Mouse (Mus musculus) midbrain, embryonic 11.5 days (tissue): ENCODE data around the gene Lamc3. TPM values are rescaled to one million over a fixed set of nuclear protein-coding genes. Genes with fewer than 3 reads are reported as not detected.

ENCODE experiments used
- ATAC-seq: fragments of 200-750 bp; cut with Nextera tagmentation; 2 replicates; pipeline ENCODE4 v1.8.0; 2017; ENCODE audit warnings: moderate TSS enrichment, moderate library complexity; ENCODE audit not compliant: low FRiP score
- DNase-seq: peaks from one replicate; pipeline ENCODE4 v3.0.0; 2015; ENCODE audit warnings: low spot score; ENCODE audit errors: missing footprints
- H3K27ac ChIP-seq: fragments of 300-500 bp; sonication (generic); 2 replicates; pipeline ENCODE4 v1.5.1; 2014; ENCODE audit warnings: low read depth, low read length
- H3K27me3 ChIP-seq: fragments of 300-500 bp; sonication (generic); 2 replicates; pipeline ENCODE4 v1.6.1; 2014; ENCODE audit warnings: mild to moderate bottlenecking, low read length, moderate library complexity, mixed read lengths; ENCODE audit not compliant: control insufficient read depth, insufficient read depth
- H3K36me3 ChIP-seq: fragments of 300-500 bp; sonication (generic); 2 replicates; pipeline ENCODE4 v1.6.1; 2014; ENCODE audit warnings: mild to moderate bottlenecking, low read length, moderate library complexity, mixed read lengths; ENCODE audit not compliant: control insufficient read depth, insufficient read depth
- H3K4me1 ChIP-seq: fragments of 300-500 bp; sonication (generic); 2 replicates; pipeline ENCODE4 v1.6.1; 2014; ENCODE audit warnings: low read length; ENCODE audit not compliant: control insufficient read depth, insufficient read depth
- H3K4me2 ChIP-seq: fragments of 300-500 bp; sonication (generic); 2 replicates; pipeline ENCODE4 v1.6.1; 2014; ENCODE audit warnings: mild to moderate bottlenecking, moderate library complexity
- H3K4me3 ChIP-seq: fragments of 300-500 bp; sonication (generic); 2 replicates; pipeline ENCODE4 v1.5.1; 2014; ENCODE audit warnings: low read depth, low read length
- H3K9ac ChIP-seq: fragments of 300-500 bp; sonication (generic); 2 replicates; pipeline ENCODE4 v1.6.1; 2014; ENCODE audit warnings: low read length
- H3K9me3 ChIP-seq: fragments of 300-500 bp; sonication (generic); 2 replicates; pipeline ENCODE4 v1.6.1; 2016; ENCODE audit warnings: low read length; ENCODE audit not compliant: control insufficient read depth
- WGBS: fragments of 180-500 bp; shearing (Covaris S2); extraction: QIAGEN DNeasy Blood & Tissue Kit; methylation state at CpG from one replicate; pipeline ENCODE4 v1.1.7; 2014; 5-methylcytosine and 5-hydroxymethylcytosine counted together
- polyA plus RNA-seq: library from polyadenylated mRNA; unstranded; fragments of >200 nt; fragmentation: Nextera tagmentation; extraction: Ambion mirVana; gene quantifications from 2 replicates; pipeline ENCODE4 v1.2.1, GENCODE M21; 2014

Lamc3 gene
- polyA plus RNA-seq, 1 experiment from 2014 or later: 9.6 TPM

- Histone ChIP-seq H3K4me3 (no peak overlapping the region), H3K27me3 (peaks cover 3% of the 10 kb centered on the region), H3K9ac (no peak overlapping the region), H3K4me1 (peaks cover 11% of the 10 kb centered on the region), H3K36me3 (no peaks in the 10 kb centered on the region), H3K27ac (no peak overlapping the region), H3K9me3 (no peaks in the 10 kb centered on the region), H3K4me2 (no peak overlapping the region)
- ATAC-seq (no peak), DNase-seq (peak; percentile 79)
- WGBS: 93% methylated on average over 3 of the region's 3 CpGs
Observed at GRCm38 (mm10) chr2:31952725-31953124, 65.6 kb downstream of the Lamc3 start.

GRCm38 (mm10) chr2:31953687-31954086, 66.6 kb downstream of the Lamc3 start:
- no peak for DNase-seq
- H3K4me2 ChIP-seq: no peak overlapping the region
- no peaks in the 10 kb centered on the region for H3K36me3 ChIP-seq
- no peaks in the 10 kb centered on the region for H3K9me3 ChIP-seq
- H3K4me1 ChIP-seq: peaks cover 11% of the 10 kb centered on the region
- H3K27ac ChIP-seq: no peak overlapping the region
- 88% methylated on average over 8 of the region's 8 CpGs for WGBS
- H3K27me3 ChIP-seq: peaks cover 3% of the 10 kb centered on the region
- H3K4me3 ChIP-seq: no peak overlapping the region
- no peak for ATAC-seq
- H3K9ac ChIP-seq: no peak overlapping the region

GRCm38 (mm10) chr2:31954779-31955181, 67.7 kb downstream of the Lamc3 start:
- Histone ChIP-seq H3K9me3 (no peaks in the 10 kb centered on the region), H3K27ac (no peak overlapping the region), H3K36me3 (no peaks in the 10 kb centered on the region; the same call in 1 of the 2 replicates), H3K4me2 (no peak overlapping the region), H3K4me1 (peaks cover 11% of the 10 kb centered on the region), H3K27me3 (no peaks in the 10 kb centered on the region), H3K9ac (no peak overlapping the region), H3K4me3 (no peak overlapping the region)
- no peak for ATAC-seq
- WGBS: 88% methylated on average over 9 of the region's 9 CpGs
- peak; percentile 14 for DNase-seq

GRCm38 (mm10) chr2:31955686-31956085, 68.6 kb downstream of the Lamc3 start:
- DNase-seq (peak; percentile 44), ATAC-seq (no peak)
- no peak overlapping the region for H3K9ac ChIP-seq
- H3K27me3 ChIP-seq: no peaks in the 10 kb centered on the region
- no peak overlapping the region for H3K4me2 ChIP-seq
- 86% methylated on average over 5 of the region's 5 CpGs for WGBS
- H3K27ac ChIP-seq: no peak overlapping the region
- peaks cover 7% of the 10 kb centered on the region for H3K4me1 ChIP-seq
- no peaks in the 10 kb centered on the region for H3K9me3 ChIP-seq
- H3K36me3 ChIP-seq: no peaks in the 10 kb centered on the region; the same call in 1 of the 2 replicates
- H3K4me3 ChIP-seq: no peak overlapping the region

GRCm38 (mm10) chr2:31957211-31957610, 70.1 kb downstream of the Lamc3 start:
- Histone ChIP-seq H3K9me3 (no peaks in the 10 kb centered on the region), H3K9ac (no peak overlapping the region), H3K4me1 (no peaks in the 10 kb centered on the region), H3K4me2 (no peak overlapping the region), H3K36me3 (no peaks in the 10 kb centered on the region; the same call in 1 of the 2 replicates), H3K27ac (no peak overlapping the region), H3K4me3 (no peak overlapping the region), H3K27me3 (no peaks in the 10 kb centered on the region)
- ATAC-seq (no peak), DNase-seq (peak; percentile 33)
- WGBS: 88% methylated on average over 10 of the region's 10 CpGs

- no peak overlapping the region for H3K4me3 ChIP-seq
- DNase-seq (no peak), ATAC-seq (no peak)
- no peak overlapping the region for H3K9ac ChIP-seq
- no peaks in the 10 kb centered on the region for H3K27me3 ChIP-seq
- no peak overlapping the region for H3K4me2 ChIP-seq
- 93% methylated on average over 8 of the region's 8 CpGs for WGBS
- no peak overlapping the region for H3K27ac ChIP-seq
- H3K4me1 ChIP-seq: no peaks in the 10 kb centered on the region
- no peaks in the 10 kb centered on the region for H3K9me3 ChIP-seq
- H3K36me3 ChIP-seq: no peaks in the 10 kb centered on the region; the same call in none of the 2 replicates
Observed at GRCm38 (mm10) chr2:31960986-31961385, 73.9 kb downstream of the Lamc3 start.

- Histone ChIP-seq H3K27me3 (no peaks in the 10 kb centered on the region), H3K4me1 (no peaks in the 10 kb centered on the region), H3K36me3 (no peaks in the 10 kb centered on the region; the same call in none of the 2 replicates), H3K4me2 (no peak overlapping the region), H3K9me3 (no peaks in the 10 kb centered on the region), H3K27ac (no peak overlapping the region), H3K9ac (no peak overlapping the region), H3K4me3 (no peak overlapping the region)
- DNase-seq (peak; percentile 35), ATAC-seq (no peak)
- 64% methylated on average over 4 of the region's 4 CpGs for WGBS
Observed at GRCm38 (mm10) chr2:31961791-31962222, 74.7 kb downstream of the Lamc3 start.

- Histone ChIP-seq H3K4me3 (no peak overlapping the region), H3K4me2 (no peak overlapping the region), H3K9me3 (no peaks in the 10 kb centered on the region), H3K9ac (no peak overlapping the region; the same call in 1 of the 2 replicates), H3K27me3 (no peaks in the 10 kb centered on the region), H3K36me3 (no peaks in the 10 kb centered on the region; the same call in none of the 2 replicates), H3K27ac (no peak overlapping the region; the same call in 1 of the 2 replicates), H3K4me1 (no peaks in the 10 kb centered on the region)
- peak; percentile 80 for DNase-seq
- no peak for ATAC-seq
- WGBS: 70% methylated on average over 8 of the region's 8 CpGs
Observed at GRCm38 (mm10) chr2:31962501-31963224, 75.6 kb downstream of the Lamc3 start.

GRCm38 (mm10) chr2:31963491-31963890, 76.4 kb downstream of the Lamc3 start:
- 82% methylated on average over 7 of the region's 7 CpGs for WGBS
- DNase-seq: peak; percentile 1
- no peak overlapping the region for H3K4me3 ChIP-seq
- no peak for ATAC-seq
- H3K9ac ChIP-seq: no peak overlapping the region
- no peaks in the 10 kb centered on the region for H3K9me3 ChIP-seq
- H3K4me2 ChIP-seq: no peak overlapping the region
- H3K36me3 ChIP-seq: no peaks in the 10 kb centered on the region; the same call in none of the 2 replicates
- no peaks in the 10 kb centered on the region for H3K27me3 ChIP-seq
- no peak overlapping the region for H3K27ac ChIP-seq
- no peaks in the 10 kb centered on the region for H3K4me1 ChIP-seq
